Mouse (Mus musculus): ENCODE data around the gene Slc12a7.

DNA sequence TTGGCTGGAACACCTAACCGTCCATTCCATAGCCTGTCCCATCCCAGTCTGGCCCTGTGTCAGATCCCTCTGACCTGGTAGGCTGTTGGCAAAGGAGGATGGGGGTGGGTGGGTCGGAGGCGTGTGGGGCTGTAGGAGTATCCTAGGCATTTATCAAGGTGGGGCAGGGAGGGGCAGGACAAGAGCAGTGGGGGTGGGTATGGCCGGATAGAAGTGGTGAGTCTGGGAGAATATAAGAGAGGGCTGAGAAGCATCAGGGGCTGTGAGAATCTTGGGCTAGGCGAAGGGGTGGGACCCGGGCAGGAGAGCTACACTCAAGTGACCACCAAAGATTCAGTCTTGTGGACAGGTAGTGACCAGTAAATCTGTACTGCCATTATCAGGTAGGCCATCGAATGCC, 659 bp upstream of the Slc12a7 start:
- no peak for TF ChIP-seq CTCF (IDR thresholded peaks at IDR 0.05; ENCODE audit: low read depth)
- no peak for TF ChIP-seq EP300 (IDR thresholded peaks at IDR 0.05; ENCODE audit: low read depth)
